Mouse (Mus musculus) myocyte (in vitro differentiated cells): ENCODE measurements around the gene Nup93. TPM values are rescaled to one million over a fixed set of nuclear protein-coding genes. Genes with fewer than 3 reads are reported as not detected.

Experiments used
- H3K27me3 ChIP-seq: one replicate; pipeline ENCODE4 v1.6.1; 2011; ENCODE audit not compliant: control insufficient read depth, insufficient read depth, insufficient read length
- H3K36me3 ChIP-seq: one replicate; pipeline ENCODE4 v1.6.1; 2011; ENCODE audit not compliant: control insufficient read depth, insufficient read depth
- H3K4me2 ChIP-seq: one replicate; pipeline ENCODE4 v1.6.1; 2011; ENCODE audit warnings: low read depth, control low read depth
- H3K4me3 ChIP-seq: one replicate; pipeline ENCODE4 v1.5.1; 2011; ENCODE audit warnings: mild to moderate bottlenecking, control low read depth, moderate library complexity
- H3K79me2 ChIP-seq: one replicate; pipeline ENCODE4 v1.6.1; 2011; ENCODE audit not compliant: control insufficient read depth, insufficient read depth
- H3ac ChIP-seq: one replicate; pipeline ENCODE4 v1.6.1; 2011; ENCODE audit not compliant: control insufficient read depth, insufficient read length
- CEBPB ChIP-seq: IDR thresholded peaks from 2 replicates; pipeline ENCODE4 v1.6.1; 2011; ENCODE audit warnings: mild to moderate bottlenecking, moderate library complexity; ENCODE audit not compliant: poor library complexity, insufficient read depth, severe bottlenecking
- E2F4 ChIP-seq: IDR thresholded peaks from one replicate; pipeline ENCODE4 v1.6.1; 2011; ENCODE audit warnings: mild to moderate bottlenecking, control low read depth, moderate library complexity; ENCODE audit not compliant: insufficient read depth
- MAX ChIP-seq: IDR thresholded peaks from one replicate; pipeline ENCODE4 v1.6.1; 2011; ENCODE audit warnings: low read depth, mild to moderate bottlenecking, control low read depth
- MYOD1 ChIP-seq, 3 experiments: IDR thresholded peaks; one replicate each; pipeline ENCODE4 v1.6.1; 2011; ENCODE audit warnings: control low read depth in 2 of 3, low read depth in 2 of 3, mild to moderate bottlenecking in 2 of 3, moderate library complexity in 1 of 3; ENCODE audit not compliant: insufficient read length in 2 of 3, control insufficient read depth in 1 of 3
- MYOG ChIP-seq, 3 experiments: IDR thresholded peaks; one replicate each; pipeline ENCODE4 v1.6.1; 2011; ENCODE audit warnings: control low read depth in 2 of 3, low read depth in 2 of 3, mild to moderate bottlenecking in 2 of 3; ENCODE audit not compliant: insufficient read length in 2 of 3, control insufficient read depth in 1 of 3, insufficient read depth in 1 of 3
- POLR2A ChIP-seq: IDR thresholded peaks from one replicate; pipeline ENCODE4 v1.6.1; 2011; ENCODE audit warnings: low read depth, mild to moderate bottlenecking, control low read depth, moderate library complexity; ENCODE audit not compliant: insufficient read length
- POLR2AphosphoS2 ChIP-seq: IDR thresholded peaks from one replicate; pipeline ENCODE4 v1.6.1; 2011; ENCODE audit warnings: low read depth, control low read depth; ENCODE audit not compliant: insufficient read length
- REST ChIP-seq: IDR thresholded peaks from one replicate; pipeline ENCODE4 v1.6.1; 2011; ENCODE audit warnings: mild to moderate bottlenecking, control low read depth, moderate library complexity; ENCODE audit not compliant: insufficient read depth, insufficient read length
- SRF ChIP-seq: IDR thresholded peaks from one replicate; pipeline ENCODE4 v1.6.1; 2011; ENCODE audit warnings: low read depth; ENCODE audit not compliant: control insufficient read depth, insufficient read length
- TCF12 ChIP-seq: IDR thresholded peaks from one replicate; pipeline ENCODE4 v1.6.1; 2011; ENCODE audit warnings: mild to moderate bottlenecking, control low read depth; ENCODE audit not compliant: poor library complexity, insufficient read depth, severe bottlenecking
- TCF3 ChIP-seq: IDR thresholded peaks from one replicate; pipeline ENCODE4 v1.6.1; 2011; ENCODE audit warnings: low read depth, control low read depth; ENCODE audit not compliant: insufficient read length
- USF1 ChIP-seq: IDR thresholded peaks from one replicate; pipeline ENCODE4 v1.6.1; 2011; ENCODE audit warnings: low read depth, mild to moderate bottlenecking, control low read depth, moderate library complexity
- polyA plus RNA-seq: library from polyadenylated mRNA; unstranded; fragments of >200 nt; fragmentation: generic; extraction: Trizol; gene quantifications from one replicate; pipeline ENCODE4 v1.2.1, GENCODE M21; 2012; ENCODE audit warnings: missing spikeins

Gene Nup93
- polyA plus RNA-seq, 1 experiment: 38.1 TPM

DNA sequence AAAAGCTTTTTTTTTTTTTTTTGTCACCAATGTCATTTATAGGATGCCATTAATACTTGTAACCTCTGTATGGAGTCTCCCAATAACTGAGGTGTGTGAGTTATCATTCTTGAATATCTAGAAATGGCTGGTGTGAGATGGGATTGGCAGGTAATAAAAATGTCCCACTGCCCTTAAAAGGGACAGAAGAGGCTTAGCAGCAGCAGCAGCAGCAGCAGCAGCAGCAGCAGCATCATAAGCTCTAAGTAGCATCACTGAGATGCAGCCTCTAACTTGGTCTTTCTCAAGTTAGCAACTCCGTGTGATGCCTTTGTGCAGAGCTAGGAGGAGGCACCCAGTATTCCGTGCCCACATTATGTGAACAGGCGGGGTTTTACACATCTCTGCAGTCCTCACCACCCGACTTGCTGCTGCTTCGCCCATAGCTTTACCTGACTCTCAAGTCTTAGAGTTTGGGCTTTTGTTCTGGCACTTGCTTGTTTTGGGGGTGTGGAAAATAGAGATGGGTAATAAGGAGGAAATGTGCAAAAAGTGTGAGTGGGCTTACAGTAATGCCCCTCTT is 59.0 kb downstream of the Nup93 start:
- H3K79me2 ChIP-seq: no peaks in the 10 kb centered on the region
- H3K27me3 ChIP-seq: no peaks in the 10 kb centered on the region
- H3ac ChIP-seq: no peak overlapping the region
- H3K36me3 ChIP-seq: no peaks in the 10 kb centered on the region
- TF ChIP-seq MYOG (IDR thresholded peaks at IDR 0.05; ENCODE audit: control insufficient read depth in 1 of 3, insufficient read depth in 1 of 3, insufficient read length in 2 of 3, low read depth in 2 of 3) (no peak), TCF3 (no peak), POLR2A (no peak), CEBPB (no peak), USF1 (no peak), POLR2AphosphoS2 (no peak), MAX (no peak), MYOD1 (IDR thresholded peaks at IDR 0.05; ENCODE audit: control insufficient read depth in 1 of 3, insufficient read length in 2 of 3, low read depth in 2 of 3) (no peak), TCF12 (no peak), REST (no peak), SRF (no peak), E2F4 (no peak)
- H3K4me3 ChIP-seq: no peak overlapping the region
- H3K4me2 ChIP-seq: no peak overlapping the region

DNA sequence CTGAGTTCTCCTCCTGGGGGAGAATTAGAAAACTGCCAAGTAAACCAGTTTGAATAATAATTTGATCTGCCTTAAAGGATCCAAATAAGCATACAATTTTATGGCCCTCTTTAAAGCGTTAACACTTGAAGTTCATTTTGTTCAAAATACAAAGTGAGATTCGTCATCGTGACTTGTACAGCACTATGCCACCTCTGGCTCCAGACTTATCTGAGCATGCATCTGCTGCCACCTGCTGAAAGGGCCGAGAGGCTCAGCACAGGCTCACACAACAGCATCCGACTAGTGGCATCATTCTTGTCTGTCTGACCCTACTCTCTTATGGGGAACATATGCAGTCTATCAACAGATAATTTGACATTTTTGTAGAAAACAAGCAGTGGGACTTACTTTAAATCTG is 59.7 kb downstream of the Nup93 start:
- Histone ChIP-seq H3ac (no peak overlapping the region), H3K4me3 (no peak overlapping the region), H3K79me2 (no peaks in the 10 kb centered on the region), H3K27me3 (no peaks in the 10 kb centered on the region), H3K4me2 (no peak overlapping the region), H3K36me3 (no peaks in the 10 kb centered on the region)
- no peak for TF ChIP-seq MYOG (IDR thresholded peaks at IDR 0.05; ENCODE audit: control insufficient read depth in 1 of 3, insufficient read depth in 1 of 3, insufficient read length in 2 of 3, low read depth in 2 of 3)
- no peak for TF ChIP-seq SRF
- no peak for TF ChIP-seq POLR2A
- no peak for TF ChIP-seq POLR2AphosphoS2
- TF ChIP-seq TCF12: no peak
- TF ChIP-seq E2F4: no peak
- TF ChIP-seq CEBPB: no peak
- no peak for TF ChIP-seq MAX
- TF ChIP-seq TCF3: no peak
- TF ChIP-seq MYOD1 (IDR thresholded peaks at IDR 0.05; ENCODE audit: control insufficient read depth in 1 of 3, insufficient read length in 2 of 3, low read depth in 2 of 3): no peak
- TF ChIP-seq REST: no peak
- no peak for TF ChIP-seq USF1

DNA sequence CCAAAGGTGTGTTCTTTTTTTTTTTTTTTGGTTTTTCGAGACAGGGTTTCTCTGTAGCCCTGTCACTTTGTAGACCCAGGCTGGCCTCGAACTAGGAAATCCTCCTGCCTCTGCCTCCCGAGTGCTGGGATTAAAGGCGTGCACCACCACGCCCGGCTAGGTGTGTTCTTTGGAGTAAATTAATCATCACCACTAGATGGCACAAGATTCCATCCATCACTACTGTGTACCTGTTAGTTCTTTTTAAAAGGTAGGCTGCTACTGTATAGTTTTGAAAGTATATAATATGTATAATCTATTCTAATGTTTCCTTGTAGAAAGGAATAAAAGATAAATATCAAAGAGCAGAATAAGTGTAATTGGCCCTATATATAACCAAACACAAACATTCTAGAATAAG is 63.9 kb downstream of the Nup93 start:
- no peak for TF ChIP-seq CEBPB
- TF ChIP-seq MYOG (IDR thresholded peaks at IDR 0.05; ENCODE audit: control insufficient read depth in 1 of 3, insufficient read depth in 1 of 3, insufficient read length in 2 of 3, low read depth in 2 of 3): no peak
- H3K4me2 ChIP-seq: no peak overlapping the region
- H3K27me3 ChIP-seq: no peaks in the 10 kb centered on the region
- H3K4me3 ChIP-seq: no peak overlapping the region
- H3ac ChIP-seq: no peak overlapping the region
- no peaks in the 10 kb centered on the region for H3K79me2 ChIP-seq
- no peaks in the 10 kb centered on the region for H3K36me3 ChIP-seq

DNA sequence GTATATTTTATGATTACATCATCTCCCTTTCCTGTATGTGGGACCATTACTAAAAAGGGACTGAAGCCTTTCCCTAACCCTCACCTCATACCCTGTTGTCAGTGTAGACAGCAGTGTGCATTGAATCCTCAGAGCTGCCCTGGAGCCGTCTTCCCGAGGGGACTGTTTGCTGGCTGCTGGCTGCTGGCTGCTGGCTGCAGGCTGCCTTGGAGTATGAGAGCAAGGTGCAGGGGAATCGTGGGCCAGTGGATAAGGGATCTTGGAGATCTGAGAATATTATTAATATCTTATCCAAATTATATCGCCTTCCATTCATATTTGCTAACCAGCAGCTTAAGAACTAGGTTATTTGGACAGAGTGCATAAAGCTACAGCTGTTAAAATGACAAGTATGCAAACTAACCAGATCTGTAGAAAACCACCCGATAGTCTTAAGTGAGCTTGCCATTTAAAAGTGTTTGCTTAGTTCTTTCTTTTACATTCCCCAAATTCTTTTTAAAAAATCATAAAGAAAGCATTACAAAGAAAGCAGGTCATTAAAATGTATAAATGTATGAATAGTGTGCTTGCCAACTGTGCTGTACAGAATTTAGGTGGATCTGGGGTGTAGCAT is 65.7 kb downstream of the Nup93 start:
- H3K27me3 ChIP-seq: no peaks in the 10 kb centered on the region

DNA sequence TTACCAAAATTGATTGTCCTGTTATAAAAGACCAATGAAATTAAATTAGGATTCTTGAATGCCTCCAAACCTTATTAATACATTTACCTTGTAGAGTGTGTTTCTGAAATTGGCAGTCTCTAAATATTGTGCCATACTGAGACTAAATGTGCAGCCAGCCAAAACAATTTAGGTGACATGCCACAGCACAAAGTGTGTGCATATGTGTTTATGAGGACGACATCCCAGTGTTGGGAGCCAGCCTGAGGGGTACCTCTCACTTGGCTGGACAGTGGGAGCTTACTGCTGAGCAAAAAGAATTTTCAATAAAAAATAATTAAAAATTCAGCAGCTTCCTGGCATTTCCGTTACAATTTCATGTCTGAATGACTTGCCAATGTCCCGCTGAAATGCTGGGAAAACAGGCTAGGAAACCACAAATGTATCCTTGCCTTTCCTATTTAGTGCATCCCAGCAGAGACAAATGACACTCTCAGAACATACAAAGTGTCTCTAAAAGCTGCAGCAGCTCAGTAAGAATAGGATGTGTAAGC is 68.2 kb downstream of the Nup93 start:
- Histone ChIP-seq H3K79me2 (no peaks in the 10 kb centered on the region), H3ac (no peak overlapping the region), H3K4me3 (no peak overlapping the region), H3K4me2 (no peak overlapping the region), H3K27me3 (no peaks in the 10 kb centered on the region), H3K36me3 (no peaks in the 10 kb centered on the region)
- TF ChIP-seq SRF (no peak), MAX (no peak), CEBPB (no peak), TCF12 (no peak), TCF3 (no peak), REST (no peak), MYOG (IDR thresholded peaks at IDR 0.05; ENCODE audit: control insufficient read depth in 1 of 3, insufficient read depth in 1 of 3, insufficient read length in 2 of 3, low read depth in 2 of 3) (no peak), E2F4 (no peak), POLR2A (no peak), POLR2AphosphoS2 (no peak), USF1 (no peak), MYOD1 (IDR thresholded peaks at IDR 0.05; ENCODE audit: control insufficient read depth in 1 of 3, insufficient read length in 2 of 3, low read depth in 2 of 3) (no peak)

More for the DNA sequence above, 65.7 kb downstream of the Nup93 start:
- TF ChIP-seq POLR2AphosphoS2: no peak
- no peak for TF ChIP-seq SRF
- no peak for TF ChIP-seq REST
- TF ChIP-seq TCF3: no peak
- no peak for TF ChIP-seq E2F4
- TF ChIP-seq USF1: no peak
- TF ChIP-seq MYOG (IDR thresholded peaks at IDR 0.05; ENCODE audit: control insufficient read depth in 1 of 3, insufficient read depth in 1 of 3, insufficient read length in 2 of 3, low read depth in 2 of 3): no peak
- no peak for TF ChIP-seq MAX
- no peak for TF ChIP-seq TCF12
- H3K79me2 ChIP-seq: no peaks in the 10 kb centered on the region
- no peaks in the 10 kb centered on the region for H3K36me3 ChIP-seq
- no peak overlapping the region for H3K4me3 ChIP-seq
- no peak overlapping the region for H3ac ChIP-seq
- no peak overlapping the region for H3K4me2 ChIP-seq
